Mouse (Mus musculus) intestine, embryonic 14.5 days (tissue): ENCODE measurements around the gene Tmem145. TPM values are rescaled to one million over a fixed set of nuclear protein-coding genes. Genes with fewer than 3 reads are reported as not detected.

Experiments
- ATAC-seq: fragments of 200-750 bp; cut with Nextera tagmentation; replicated peaks from 2 replicates; pipeline ENCODE4 v1.8.0; 2017; ENCODE audit warnings: low read depth, moderate number of reproducible peaks, moderate TSS enrichment, moderate library complexity; ENCODE audit not compliant: low FRiP score, low TSS enrichment
- DNase-seq: peaks from one replicate; pipeline ENCODE4 v3.0.0-alpha.2; 2018; ENCODE audit warnings: low spot score
- H3K27ac ChIP-seq: fragments of 300-500 bp; sonication (generic); 2 replicates; pipeline ENCODE4 v1.5.1; 2014; ENCODE audit warnings: low read depth, mild to moderate bottlenecking, control low read depth
- H3K27me3 ChIP-seq: fragments of 300-500 bp; sonication (generic); replicated peaks from 2 replicates; pipeline ENCODE4 v1.6.1; 2014; ENCODE audit warnings: low read length, control low read depth; ENCODE audit not compliant: control insufficient read depth, insufficient read depth
- H3K36me3 ChIP-seq: fragments of 300-500 bp; sonication (generic); 2 replicates; pipeline ENCODE4 v1.6.1; 2014; ENCODE audit warnings: low read length, control low read depth; ENCODE audit not compliant: control insufficient read depth, insufficient read depth
- H3K4me1 ChIP-seq: fragments of 300-500 bp; sonication (generic); replicated peaks from 2 replicates; pipeline ENCODE4 v1.6.1; 2014; ENCODE audit warnings: low read length, control low read depth, mixed read lengths; ENCODE audit not compliant: control insufficient read depth, insufficient read depth
- H3K4me2 ChIP-seq: fragments of 300-500 bp; sonication (generic); 2 replicates; pipeline ENCODE4 v1.6.1; 2014; ENCODE audit warnings: low read length
- H3K4me3 ChIP-seq: fragments of 300-500 bp; sonication (generic); 2 replicates; pipeline ENCODE4 v1.5.1; 2014; ENCODE audit warnings: low read depth, low read length, control low read depth, mixed read lengths
- H3K9ac ChIP-seq: fragments of 300-500 bp; sonication (generic); 2 replicates; pipeline ENCODE4 v1.6.1; 2014; ENCODE audit warnings: mild to moderate bottlenecking, low read length
- H3K9me3 ChIP-seq: fragments of 300-500 bp; sonication (generic); 2 replicates; pipeline ENCODE4 v1.6.1; 2016; ENCODE audit warnings: low read length, control low read depth; ENCODE audit not compliant: control insufficient read depth
- WGBS: fragments of 180-500 bp; shearing (Covaris S2); extraction: QIAGEN DNeasy Blood & Tissue Kit; methylation state at CpG from one replicate; pipeline ENCODE4 v1.1.7; 2014; 5-methylcytosine and 5-hydroxymethylcytosine counted together
- polyA plus RNA-seq: library from polyadenylated mRNA; unstranded; fragments of >200 nt; fragmentation: Nextera tagmentation; extraction: Ambion mirVana; gene quantifications from 2 replicates; pipeline ENCODE4 v1.2.1, GENCODE M21; 2014

The Tmem145 gene
- polyA plus RNA-seq, 1 experiment from 2014 or later, result 1.6 TPM

DNA sequence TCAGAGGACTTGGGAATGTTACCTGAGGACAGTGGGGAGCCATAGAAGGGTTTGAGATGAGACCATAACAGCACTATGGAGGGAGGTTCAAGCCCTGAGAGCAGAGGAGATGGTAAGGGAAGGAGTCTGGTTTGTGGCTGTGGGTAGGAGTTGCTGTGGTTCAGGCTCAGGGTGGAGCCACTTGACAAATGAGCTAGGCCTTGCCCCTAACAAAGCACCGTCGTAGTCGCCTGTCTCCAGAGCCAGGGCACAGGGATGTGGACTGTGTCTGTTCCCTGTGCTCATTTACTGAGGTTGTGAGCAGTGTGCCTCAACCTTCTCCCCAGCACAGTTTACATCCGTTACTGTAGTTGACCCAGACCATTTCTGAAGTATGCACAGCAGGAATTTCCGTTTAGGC, 31.3 kb upstream of the Tmem145 start:
- DNase-seq (no peak), ATAC-seq (no peak)
- H3K4me2 ChIP-seq, result no peak overlapping the region
- H3K9ac ChIP-seq, result no peak overlapping the region
- WGBS, result 37% methylated on average over 5 of the region's 5 CpGs
- no peak overlapping the region for H3K27ac ChIP-seq
- H3K4me3 ChIP-seq, result no peak overlapping the region
- H3K9me3 ChIP-seq, result no peaks in the 10 kb centered on the region
- no peaks in the 10 kb centered on the region for H3K27me3 ChIP-seq
- H3K4me1 ChIP-seq, result peaks cover 18% of the 10 kb centered on the region
- peaks cover 29% of the 10 kb centered on the region for H3K36me3 ChIP-seq

DNA sequence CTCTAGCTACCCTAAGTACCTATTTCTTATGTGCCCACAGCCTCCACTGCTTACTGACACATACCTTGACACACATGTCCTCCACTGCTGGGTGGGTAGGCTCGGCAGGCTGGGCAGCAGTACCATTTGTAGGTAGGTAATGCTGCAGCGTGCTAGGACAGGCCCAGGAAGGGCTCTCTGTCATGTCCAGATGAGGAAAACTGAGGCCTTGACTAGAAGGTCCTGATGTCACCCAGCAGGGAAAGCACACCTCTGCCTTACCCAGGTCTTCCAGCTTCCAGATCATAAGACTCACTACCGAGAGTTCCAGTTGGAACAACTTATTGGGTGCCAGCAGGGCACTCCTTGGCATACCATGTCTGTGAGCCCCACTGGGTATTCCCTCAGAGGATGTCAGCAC, 30.9 kb upstream of the Tmem145 start:
- ATAC-seq (no peak), DNase-seq (no peak)
- Histone ChIP-seq H3K9me3 (no peaks in the 10 kb centered on the region), H3K4me3 (no peak overlapping the region), H3K4me1 (peaks cover 14% of the 10 kb centered on the region), H3K9ac (no peak overlapping the region), H3K27ac (no peak overlapping the region), H3K36me3 (peaks cover 29% of the 10 kb centered on the region), H3K4me2 (no peak overlapping the region), H3K27me3 (no peaks in the 10 kb centered on the region)
- WGBS, result 86% methylated on average over 3 of the region's 3 CpGs

DNA sequence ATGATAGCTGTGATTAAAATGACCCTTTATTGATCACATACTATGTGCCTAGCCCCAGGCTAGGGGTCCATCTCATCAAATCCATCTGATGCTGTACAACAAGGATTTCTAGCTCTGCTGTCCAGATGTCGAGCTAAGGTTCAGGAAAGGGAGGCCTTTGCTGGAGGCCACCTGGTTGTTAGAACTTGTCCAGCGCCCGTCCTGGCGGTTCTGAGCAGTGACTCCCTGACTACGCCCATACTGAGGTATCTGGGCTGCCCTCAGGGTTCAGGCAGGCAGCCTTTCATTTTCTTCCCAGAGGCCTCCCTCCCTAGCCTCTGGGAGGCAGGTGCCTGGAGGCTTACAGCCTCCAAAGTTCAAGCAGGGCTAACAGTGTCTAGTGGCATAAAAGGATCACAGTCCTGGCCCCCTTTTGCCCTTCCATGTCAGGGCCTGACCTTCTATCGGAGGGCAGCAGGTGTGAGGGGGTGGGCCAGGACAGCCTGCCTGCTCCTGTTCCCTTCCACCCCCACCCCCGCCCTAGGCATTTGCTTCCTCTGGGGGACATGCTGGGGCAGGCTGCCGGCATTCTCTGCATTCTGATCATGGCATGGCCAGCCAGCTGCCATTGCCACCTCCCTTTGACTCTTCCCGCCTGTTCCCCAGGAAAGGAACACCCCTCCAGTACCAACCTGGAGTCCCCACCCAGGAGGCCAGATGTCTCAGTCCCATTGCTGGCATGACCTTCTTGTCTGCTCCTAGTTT, 30.2 kb upstream of the Tmem145 start:
- ATAC-seq (no peak), DNase-seq (no peak)
- Histone ChIP-seq H3K27me3 (no peaks in the 10 kb centered on the region), H3K4me1 (peaks cover 20% of the 10 kb centered on the region), H3K36me3 (peaks cover 29% of the 10 kb centered on the region), H3K4me2 (no peak overlapping the region), H3K9ac (no peak overlapping the region), H3K4me3 (no peak overlapping the region), H3K27ac (no peak overlapping the region), H3K9me3 (no peaks in the 10 kb centered on the region)
- 57% methylated on average over 9 of the region's 9 CpGs for WGBS

DNA sequence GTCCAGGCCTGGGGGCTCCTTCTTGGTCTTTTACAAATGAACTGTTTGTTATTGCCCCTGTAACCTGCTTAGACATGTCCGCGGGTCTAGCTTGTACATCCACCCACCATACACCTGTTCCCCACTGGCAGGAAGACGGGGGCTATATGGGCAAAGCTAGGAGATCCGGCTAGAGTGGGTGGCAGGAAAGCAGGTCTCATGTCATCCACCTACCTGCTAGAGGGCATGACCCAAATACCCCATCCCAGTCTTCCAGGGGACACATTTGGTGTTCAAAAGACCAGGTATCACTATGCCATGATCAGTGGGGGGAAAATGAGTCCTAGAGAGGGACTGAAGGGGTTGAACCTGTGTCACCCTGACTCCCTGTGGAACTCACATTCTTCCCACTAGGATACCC, 28.5 kb upstream of the Tmem145 start:
- Histone ChIP-seq H3K27ac (peak overlapping the region; percentile 95; the same call in 1 of the 2 replicates), H3K4me2 (peak overlapping the region; percentile 60), H3K4me3 (no peak overlapping the region), H3K9ac (peak overlapping the region; percentile 71), H3K27me3 (no peaks in the 10 kb centered on the region), H3K9me3 (no peaks in the 10 kb centered on the region), H3K36me3 (peaks cover 15% of the 10 kb centered on the region), H3K4me1 (peaks cover 30% of the 10 kb centered on the region)
- ATAC-seq (no peak), DNase-seq (no peak)
- 90% methylated on average over 4 of the region's 4 CpGs for WGBS

DNA sequence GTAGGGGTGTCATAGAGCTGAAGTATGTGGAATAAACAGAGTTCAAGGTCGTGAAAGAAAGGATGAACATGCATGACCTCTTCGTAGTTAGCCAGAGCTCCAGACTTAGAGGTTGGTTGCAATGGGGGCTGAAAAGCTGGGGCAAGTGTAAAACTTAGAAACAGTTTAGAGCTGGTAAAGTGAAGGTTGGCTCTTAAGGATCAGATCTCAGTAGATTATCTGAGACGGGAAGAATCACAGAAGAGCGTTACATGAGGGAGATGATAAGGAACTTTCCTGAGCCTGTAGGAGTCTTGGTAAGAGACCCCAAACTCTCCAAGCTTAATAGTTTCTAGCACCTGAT, 27.9 kb upstream of the Tmem145 start:
- H3K36me3 ChIP-seq, result peaks cover 9% of the 10 kb centered on the region; the same call in 1 of the 2 replicates
- peak overlapping the region; percentile 95 for H3K27ac ChIP-seq
- H3K9ac ChIP-seq, result peak overlapping the region; percentile 71
- 12% methylated on average over 4 of the region's 4 CpGs for WGBS
- H3K4me1 ChIP-seq, result peaks cover 31% of the 10 kb centered on the region
- H3K9me3 ChIP-seq, result no peaks in the 10 kb centered on the region
- H3K4me3 ChIP-seq, result peak overlapping the region; percentile 50
- DNase-seq (no peak), ATAC-seq (no peak)
- H3K27me3 ChIP-seq, result no peaks in the 10 kb centered on the region
- H3K4me2 ChIP-seq, result peak overlapping the region; percentile 60

DNA sequence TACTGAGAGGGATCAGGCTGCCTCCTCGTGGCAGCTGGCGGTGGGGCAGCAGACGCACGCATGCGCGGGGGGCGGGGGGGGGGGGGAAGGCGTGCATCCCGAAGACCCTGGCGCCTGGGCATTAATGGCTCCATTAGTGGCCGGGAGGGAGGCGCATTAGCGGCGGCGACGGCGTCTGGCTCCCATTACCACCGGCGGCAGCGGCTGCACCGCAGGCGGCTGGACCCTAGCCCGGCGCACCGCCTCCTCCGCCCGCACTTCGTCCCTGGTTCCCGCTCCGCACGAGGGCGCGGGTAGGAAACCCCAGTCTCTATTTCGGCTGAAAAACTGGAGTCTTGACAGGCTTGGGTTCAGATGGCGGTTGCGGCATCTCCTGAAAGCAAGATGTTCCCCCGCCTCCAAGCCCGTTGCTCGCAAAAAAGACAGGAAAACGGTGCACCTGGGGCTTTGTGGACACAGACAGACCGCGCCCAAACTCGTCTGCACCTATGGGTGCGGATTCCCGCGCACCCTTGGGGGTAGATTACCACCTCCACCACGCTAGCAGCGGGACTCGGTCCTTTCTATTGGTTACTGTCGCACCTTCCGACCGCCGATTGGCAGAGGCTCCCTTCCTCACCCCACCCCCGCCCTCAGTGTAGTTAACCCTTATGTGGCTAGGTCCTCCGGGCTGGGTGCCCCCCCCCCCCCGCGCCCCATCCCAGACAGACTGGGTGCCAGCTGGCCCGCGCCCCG, 27.4 kb upstream of the Tmem145 start:
- peak; percentile 70 for ATAC-seq

DNA sequence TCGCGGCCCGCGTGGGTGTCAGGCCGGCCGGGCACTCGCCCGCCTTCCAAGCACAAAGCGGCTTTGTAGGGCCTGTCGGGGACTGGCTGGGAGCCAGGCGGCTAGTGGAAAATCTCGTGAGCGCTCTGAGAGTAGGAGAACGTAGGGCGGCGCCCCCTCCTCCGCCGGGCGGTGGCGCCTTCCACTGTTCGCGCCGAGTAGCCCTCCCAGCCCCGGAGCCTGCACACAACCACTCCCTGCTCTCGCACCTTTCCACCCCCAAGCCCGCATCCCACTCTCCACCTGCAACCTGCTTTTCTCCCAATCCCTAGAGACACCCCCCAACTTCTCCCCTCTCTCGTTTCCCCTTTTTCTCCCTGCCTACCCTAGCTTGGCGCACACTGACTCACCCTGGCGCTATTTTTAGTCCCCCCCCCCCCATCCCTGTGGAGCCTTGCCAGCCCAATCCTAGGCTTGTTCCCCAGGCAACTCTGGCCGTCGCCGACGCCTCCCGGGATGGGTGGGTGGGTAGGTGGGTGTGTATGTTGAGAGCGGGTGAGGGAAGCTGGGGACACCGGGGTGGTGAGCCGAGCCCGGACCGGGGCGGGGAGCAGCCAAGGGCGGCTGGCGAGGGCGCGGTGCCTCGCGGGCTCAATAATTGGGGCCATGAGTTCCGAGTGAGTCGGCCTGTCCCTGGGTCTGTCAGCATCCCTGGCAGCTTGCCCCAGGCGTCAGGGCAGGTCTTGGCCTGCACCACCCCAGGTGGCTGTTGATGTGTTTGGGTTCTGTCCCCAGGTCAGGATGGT, 26.6 kb upstream of the Tmem145 start:
- no peak for DNase-seq
- Histone ChIP-seq H3K4me2 (peak overlapping the region; percentile 60), H3K36me3 (no peaks in the 10 kb centered on the region), H3K27ac (peak overlapping the region; percentile 95), H3K4me1 (peaks cover 44% of the 10 kb centered on the region), H3K4me3 (peak overlapping the region; percentile 50), H3K27me3 (no peaks in the 10 kb centered on the region), H3K9ac (peak overlapping the region; percentile 71), H3K9me3 (no peaks in the 10 kb centered on the region)
- peak; percentile 58 for ATAC-seq
- WGBS, result under 1% methylated on average over 45 of the region's 49 CpGs

More for the DNA sequence above, 27.4 kb upstream of the Tmem145 start:
- Histone ChIP-seq H3K36me3 (peaks cover 4% of the 10 kb centered on the region; the same call in 1 of the 2 replicates), H3K4me2 (peak overlapping the region; percentile 60), H3K27ac (peak overlapping the region; percentile 95), H3K4me1 (peaks cover 36% of the 10 kb centered on the region), H3K9ac (peak overlapping the region; percentile 71), H3K4me3 (peak overlapping the region; percentile 50), H3K9me3 (no peaks in the 10 kb centered on the region), H3K27me3 (no peaks in the 10 kb centered on the region)
- DNase-seq, result peak; percentile 95
- under 1% methylated on average over 59 of the region's 60 CpGs for WGBS
